In the genomic region with DNA sequence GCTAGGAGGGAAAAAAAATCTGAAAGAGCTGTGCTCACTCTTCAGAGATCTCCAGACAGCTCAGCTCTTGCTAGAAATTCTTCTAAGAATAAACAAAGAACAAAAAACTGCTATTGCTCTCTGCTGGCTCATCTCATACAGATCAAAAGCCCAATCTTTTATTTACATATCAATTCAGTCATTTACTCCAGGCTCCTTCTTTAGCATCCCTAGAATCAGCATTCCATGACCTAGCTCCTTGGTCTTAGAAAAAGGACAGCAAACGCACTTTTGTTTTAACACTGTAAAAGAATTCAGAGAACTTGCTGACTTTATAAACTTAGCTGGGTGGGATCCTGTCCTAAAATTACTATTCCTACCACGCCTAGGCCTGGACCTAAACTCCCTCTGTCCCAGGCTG, we compare ENCODE assay signal across 25 mouse cellular contexts. TPM values are rescaled to one million over a fixed set of nuclear protein-coding genes. Genes with fewer than 3 reads are reported as not detected.
DNase-seq lines count a peak whose midpoint lies in the region; ATAC-seq and TF ChIP-seq lines count a peak whose summit lies in the region.
"Had no signal": no experiment of that assay in that cellular context is flagged by ENCODE, and none has a peak within 500 bp of the region (broad histone marks: within the 10 kb centered on the region; RNA-seq: fewer than 3 reads in every experiment).

No protein-coding gene starts in this region.

- WGBS in heart, embryonic 16.5 days: 71% methylated on average over 2 of the region's 2 CpGs
- 86% methylated on average over 2 of the region's 2 CpGs for WGBS in midbrain, embryonic 14.5 days

- no peak overlapping the region for H3K4me3 ChIP-seq in heart, embryonic 16.5 days (ENCODE audit: low read length)
- no peak overlapping the region for H3K4me3 ChIP-seq in ES-E14 (ENCODE audit: insufficient read depth in 1 of 2, low read depth in 1 of 2, low read length in 2 of 2, poor library complexity in 1 of 2, severe bottlenecking in 1 of 2)
- H3K4me3 ChIP-seq in midbrain, embryonic 14.5 days (replicated peaks; ENCODE audit: low read depth, low read length): no peak overlapping the region
- H3K4me3 ChIP-seq: embryonic facial prominence, embryonic 10.5 days; embryonic facial prominence, embryonic 13.5 days; erythroblast, embryonic 14.5 days; forebrain, embryonic 12.5 days; forebrain, embryonic 15.5 days; gastrocnemius, adult 2 months; hindbrain, embryonic 12.5 days; hindbrain, embryonic 15.5 days had no signal

- DNase-seq in heart, postnatal 4 days: no peak
- DNase-seq in ES-CJ7 (ENCODE audit: low read depth, low spot score) (peak; percentile 43), ES-E14 (ENCODE audit: low read depth, low spot score) (peak; percentile 12)
- no peak for DNase-seq in cerebellum, postnatal 36 days
- DNase-seq in midbrain, embryonic 14.5 days: no peak
- DNase-seq: adrenal gland, postnatal 10 days; adrenal gland, postnatal 36 days; cerebellum, adult 18-20 months; cerebellum, adult 9-10 months; cerebellum, postnatal 14 days; embryo, embryonic 11 days; gastrocnemius, adult 2 months; gastrocnemius, postnatal 14 days; kidney, adult 2 months had no signal

- no peaks in the 10 kb centered on the region for H3K36me3 ChIP-seq in heart, embryonic 16.5 days (ENCODE audit: control insufficient read depth, insufficient read depth)
- H3K36me3 ChIP-seq in ES-E14 (ENCODE audit: control insufficient read depth, insufficient read depth, low read length, poor library complexity, severe bottlenecking): no peaks in the 10 kb centered on the region
- no peaks in the 10 kb centered on the region for H3K36me3 ChIP-seq in midbrain, embryonic 14.5 days (ENCODE audit: control insufficient read depth, insufficient read depth, low read length)
- H3K36me3 ChIP-seq: embryonic facial prominence, embryonic 10.5 days; embryonic facial prominence, embryonic 13.5 days; forebrain, embryonic 12.5 days; forebrain, embryonic 15.5 days; hindbrain, embryonic 12.5 days; hindbrain, embryonic 15.5 days had no signal

- no peaks in the 10 kb centered on the region for H3K9me3 ChIP-seq in heart, embryonic 16.5 days (replicated peaks; ENCODE audit: control insufficient read depth, low read length)
- H3K9me3 ChIP-seq in ES-E14 (ENCODE audit: control insufficient read depth, insufficient read depth, low read depth, low read length): no peaks in the 10 kb centered on the region
- H3K9me3 ChIP-seq in midbrain, embryonic 14.5 days (ENCODE audit: control insufficient read depth, low read length): no peaks in the 10 kb centered on the region
- H3K9me3 ChIP-seq: embryonic facial prominence, embryonic 10.5 days; embryonic facial prominence, embryonic 13.5 days; forebrain, embryonic 12.5 days; forebrain, embryonic 15.5 days; hindbrain, embryonic 12.5 days; hindbrain, embryonic 15.5 days had no signal

- H3K9ac ChIP-seq in heart, embryonic 16.5 days (ENCODE audit: low read length): no peak overlapping the region
- H3K9ac ChIP-seq in ES-E14 (ENCODE audit: insufficient read depth, low read depth, low read length, poor library complexity, severe bottlenecking): no peak overlapping the region
- no peak overlapping the region for H3K9ac ChIP-seq in midbrain, embryonic 14.5 days (replicated peaks; ENCODE audit: low read length)
- H3K9ac ChIP-seq: embryonic facial prominence, embryonic 13.5 days; forebrain, embryonic 12.5 days; forebrain, embryonic 15.5 days; hindbrain, embryonic 12.5 days; hindbrain, embryonic 15.5 days had no signal

- H3K4me1 ChIP-seq in heart, embryonic 16.5 days (ENCODE audit: control insufficient read depth, insufficient read depth, low read length): peaks cover 13% of the 10 kb centered on the region
- no peaks in the 10 kb centered on the region for H3K4me1 ChIP-seq in ES-E14 (ENCODE audit: control insufficient read depth in 2 of 2, insufficient read depth in 2 of 2, low read length in 2 of 2, poor library complexity in 1 of 2)
- no peaks in the 10 kb centered on the region for H3K4me1 ChIP-seq in midbrain, embryonic 14.5 days (ENCODE audit: control insufficient read depth, insufficient read depth, low read length)
- H3K4me1 ChIP-seq: embryonic facial prominence, embryonic 10.5 days; embryonic facial prominence, embryonic 13.5 days; forebrain, embryonic 12.5 days; forebrain, embryonic 15.5 days; hindbrain, embryonic 12.5 days; hindbrain, embryonic 15.5 days had no signal

- H3K4me2 ChIP-seq in heart, embryonic 16.5 days (ENCODE audit: low read depth, low read length): no peak overlapping the region
- no peak overlapping the region for H3K4me2 ChIP-seq in midbrain, embryonic 14.5 days (ENCODE audit: low read length)
- H3K4me2 ChIP-seq: embryonic facial prominence, embryonic 13.5 days; forebrain, embryonic 12.5 days; forebrain, embryonic 15.5 days; heart, embryonic 11.5 days; hindbrain, embryonic 12.5 days; hindbrain, embryonic 15.5 days had no signal

- H3K27ac ChIP-seq in heart, embryonic 16.5 days (ENCODE audit: low read length): peak overlapping the region; percentile 52
- H3K27ac ChIP-seq in ES-E14 (ENCODE audit: insufficient read depth, low read depth, low read length, poor library complexity, severe bottlenecking): no peak overlapping the region
- H3K27ac ChIP-seq in midbrain, embryonic 14.5 days (replicated peaks; ENCODE audit: low read depth, low read length): no peak overlapping the region
- H3K27ac ChIP-seq: embryonic facial prominence, embryonic 10.5 days; embryonic facial prominence, embryonic 13.5 days; forebrain, embryonic 12.5 days; forebrain, embryonic 15.5 days; hindbrain, embryonic 12.5 days; hindbrain, embryonic 15.5 days had no signal

- in situ Hi-C loops in ES-E14 (cut with MboI; ENCODE audit: low sequenced_read_pairs in 2 of 2, unreplicated experiment in 2 of 2): no loop called here

- H3K27me3 ChIP-seq in heart, embryonic 16.5 days (ENCODE audit: control insufficient read depth, insufficient read depth, low read length): no peaks in the 10 kb centered on the region
- H3K27me3 ChIP-seq in midbrain, embryonic 14.5 days (ENCODE audit: control insufficient read depth, insufficient read depth, low read length): no peaks in the 10 kb centered on the region
- H3K27me3 ChIP-seq: embryonic facial prominence, embryonic 13.5 days; forebrain, embryonic 12.5 days; forebrain, embryonic 15.5 days; hindbrain, embryonic 12.5 days; hindbrain, embryonic 15.5 days had no signal

- no peak for ATAC-seq in heart, embryonic 16.5 days (replicated peaks; ENCODE audit: extremely low read depth, insufficient read depth, low FRiP score)
- ATAC-seq in midbrain, embryonic 14.5 days (ENCODE audit: low FRiP score, low TSS enrichment): no peak
- ATAC-seq: forebrain, embryonic 15.5 days; intestine, postnatal 0 days had no signal

TF ChIP-seq in ES-E14, 5 proteins besides CTCF, POLR2A, EP300 and RAD21:
- TF ChIP-seq ZC3H11A (IDR thresholded peaks at IDR 0.05; ENCODE audit: borderline replicate concordance, low read depth, low read length): no peak
- no peak for TF ChIP-seq CHD2 (IDR thresholded peaks at IDR 0.05; ENCODE audit: low read depth, low read length)
- no peak for TF ChIP-seq MAFK (IDR thresholded peaks at IDR 0.05; ENCODE audit: insufficient read depth, low read depth, low read length)
- TF ChIP-seq ZNF384 (IDR thresholded peaks at IDR 0.05; ENCODE audit: low read depth, low read length): no peak
- TF ChIP-seq HCFC1 (IDR thresholded peaks at IDR 0.05; ENCODE audit: borderline replicate concordance, insufficient read depth, low read length): no peak

RNA-seq across cellular contexts. Expression of gene Prkaa2, which starts 21.0 kb away (rescaled TPM):
- polyA plus RNA-seq in heart, embryonic 16.5 days (2015; fragmentation: Nextera tagmentation; extraction: Ambion mirVana): 45.3 and 49.7 TPM in 2 replicates
- 10 to 100 TPM; 88.5 to 89.9 TPM for total RNA-seq in heart, postnatal 4 days (2021)
- total RNA-seq in ES-E14 (2012; rRNA removed): 3.9 and 4.3 TPM in 2 replicates
- 17.8 and 19.4 TPM in 2 replicates for polyA plus RNA-seq in midbrain, embryonic 14.5 days (2014; fragmentation: Nextera tagmentation; extraction: Ambion mirVana)
- total RNA-seq: MEL had no signal
- polyA plus RNA-seq: erythroblast, embryonic 14.5 days had no signal

Comparison
In these comparisons a context has a peak if more than half of its experiments do, and no peak if none do; other contexts are left out.
1. DNase-seq: peak in ES-CJ7 (single experiment) and ES-E14 (single experiment); none in heart, postnatal 4 days (single experiment), cerebellum, postnatal 36 days (0 of 2) and midbrain, embryonic 14.5 days (single experiment).
2. RNA of gene Prkaa2, which starts 21.0 kb away (total RNA-seq): 88.5 to 89.9 TPM in heart, postnatal 4 days; 3.9 to 4.3 TPM in ES-E14; every median in the first group is over 10 times any median in the second.